Mouse (Mus musculus): ENCODE results near the gene Kcna7.
"Not testable (repeated sequence)": the region's sequence is repeated elsewhere in the genome, so short reads cannot be mapped to it uniquely, and the experiment has no call there.

DNA sequence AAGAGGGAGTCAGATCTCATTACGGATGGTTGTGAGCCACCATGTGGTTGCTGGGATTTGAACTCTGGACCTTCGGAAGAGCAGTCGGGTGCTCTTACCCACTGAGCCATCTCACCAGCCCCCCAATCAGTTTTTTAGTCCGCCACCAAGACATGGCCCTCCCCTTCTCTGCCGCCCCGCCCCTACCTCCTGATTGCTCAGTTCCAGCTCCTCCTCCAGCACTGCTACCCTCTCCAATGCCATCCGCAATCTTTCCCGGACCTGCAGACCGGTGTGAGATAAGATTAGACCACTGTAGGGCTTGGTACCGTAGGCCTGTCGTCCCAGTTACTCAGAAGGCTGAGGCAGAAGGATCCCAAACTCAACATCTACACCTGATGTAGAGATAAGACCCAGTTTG, 46.4 kb upstream of the Kcna7 start:
- TF ChIP-seq CTCF (IDR thresholded peaks at IDR 0.05; ENCODE audit: borderline replicate concordance, extremely low read depth, insufficient read depth, insufficient read length); POLR2A (IDR thresholded peaks at IDR 0.05; ENCODE audit: borderline replicate concordance, extremely low read depth, insufficient read depth, insufficient read length, poor library complexity, severe bottlenecking): not testable (repeated sequence)
